In the genomic region with DNA sequence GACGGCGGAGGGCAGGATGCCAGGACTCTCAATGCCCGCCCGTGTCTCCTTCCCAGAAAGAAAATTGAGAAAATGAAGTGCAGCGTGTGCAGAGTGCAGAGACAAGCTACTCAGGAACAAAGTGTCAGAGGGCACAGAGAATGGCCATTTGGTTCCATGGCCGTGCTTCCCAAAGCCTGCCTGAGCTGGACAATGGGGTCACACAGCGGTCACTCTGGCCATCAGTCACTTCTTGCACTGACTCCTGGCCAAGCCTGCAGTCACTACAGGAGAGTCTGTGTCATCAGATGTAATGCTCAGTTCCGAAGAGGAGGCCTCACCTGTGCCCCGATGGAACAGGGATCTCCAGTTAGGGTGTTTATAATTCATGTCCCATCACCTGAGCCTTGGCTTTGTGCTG, we compare ENCODE assay signal across 23 mouse cellular contexts.
"Had no signal": no experiment of that assay in that cellular context is flagged by ENCODE, and none has a peak within 500 bp of the region (broad histone marks: within the 10 kb centered on the region; RNA-seq: fewer than 3 reads in every experiment).

No protein-coding gene starts in this region.

- H3K36me3 ChIP-seq: heart, embryonic 10.5 days; heart, embryonic 12.5 days; hindbrain, embryonic 10.5 days; hindbrain, embryonic 12.5 days; intestine, embryonic 15.5 days; kidney, embryonic 15.5 days; limb, embryonic 10.5 days; limb, embryonic 12.5 days; liver, embryonic 13.5 days had no signal

- H3K27me3 ChIP-seq: heart, embryonic 12.5 days; hindbrain, embryonic 12.5 days; intestine, embryonic 15.5 days; kidney, embryonic 15.5 days; liver, embryonic 13.5 days had no signal

- H3K9me3 ChIP-seq: intestine, embryonic 15.5 days; limb, embryonic 10.5 days had no signal

- DNase-seq: gastrocnemius, adult 2 months; gastrocnemius, postnatal 10 days; gastrocnemius, postnatal 25 days; heart, adult 18-20 months; heart, postnatal 10 days; heart, postnatal 4 days; kidney, adult 18-20 months; kidney, adult 9 months; liver; liver, embryonic 13.5 days had no signal

- H3K4me3 ChIP-seq: gastrocnemius, adult 2 months; heart, embryonic 10.5 days; heart, embryonic 12.5 days; hindbrain, embryonic 10.5 days; hindbrain, embryonic 12.5 days; intestine, embryonic 15.5 days; kidney, embryonic 15.5 days; layer of hippocampus, adult 2 months; left cerebral cortex, adult 2 months; limb, embryonic 10.5 days; limb, embryonic 12.5 days; liver, embryonic 13.5 days had no signal

- H3K4me1 ChIP-seq: heart, embryonic 10.5 days; heart, embryonic 12.5 days; hindbrain, embryonic 10.5 days; hindbrain, embryonic 12.5 days; intestine, embryonic 15.5 days; limb, embryonic 12.5 days; liver, embryonic 13.5 days had no signal

- ATAC-seq: hindbrain, embryonic 16.5 days; inflammation-experienced regulatory T-cells, adult 6 months; intestine, embryonic 15.5 days; intestine, postnatal 0 days had no signal
